In genomic region chr11:40309646-40310045, GRCm38 (mm10) we compare ENCODE assay signal across 20 mouse cellular contexts.
DNase-seq lines count a peak whose midpoint lies in the region; ATAC-seq lines count a peak whose summit lies in the region.
"Had no signal": no experiment of that assay in that cellular context is flagged by ENCODE, and none has a peak within 500 bp of the region (broad histone marks: within the 10 kb centered on the region; RNA-seq: fewer than 3 reads in every experiment).

No protein-coding gene starts in this region.

- H3K36me3 ChIP-seq in hindbrain, embryonic 14.5 days (replicated peaks; ENCODE audit: control insufficient read depth, insufficient read depth) = no peaks in the 10 kb centered on the region
- no peaks in the 10 kb centered on the region for H3K36me3 ChIP-seq in midbrain, embryonic 14.5 days (ENCODE audit: control insufficient read depth, insufficient read depth, low read length)
- H3K36me3 ChIP-seq: limb, embryonic 12.5 days had no signal

- no peak overlapping the region for H3K9ac ChIP-seq in hindbrain, embryonic 14.5 days
- no peak overlapping the region for H3K9ac ChIP-seq in midbrain, embryonic 14.5 days (replicated peaks; ENCODE audit: low read length)
- H3K9ac ChIP-seq: limb, embryonic 12.5 days; liver, embryonic 14.5 days had no signal

- H3K9me3 ChIP-seq in hindbrain, embryonic 14.5 days (ENCODE audit: control insufficient read depth, low read length) = no peaks in the 10 kb centered on the region
- no peaks in the 10 kb centered on the region for H3K9me3 ChIP-seq in midbrain, embryonic 14.5 days (ENCODE audit: control insufficient read depth, low read length)
- H3K9me3 ChIP-seq: limb, embryonic 12.5 days; megakaryocyte, embryonic 14.5 days had no signal

- H3K4me3 ChIP-seq in hindbrain, embryonic 14.5 days (replicated peaks; ENCODE audit: low read length) = no peak overlapping the region
- no peak overlapping the region for H3K4me3 ChIP-seq in midbrain, embryonic 14.5 days (replicated peaks; ENCODE audit: low read depth, low read length)
- H3K4me3 ChIP-seq: layer of hippocampus, adult 2 months; limb, embryonic 12.5 days; megakaryocyte, embryonic 14.5 days had no signal

- no peak overlapping the region for H3K4me2 ChIP-seq in hindbrain, embryonic 14.5 days (replicated peaks)
- no peak overlapping the region for H3K4me2 ChIP-seq in midbrain, embryonic 14.5 days (ENCODE audit: low read length)
- H3K4me2 ChIP-seq: limb, embryonic 12.5 days had no signal

- no peaks in the 10 kb centered on the region for H3K27me3 ChIP-seq in hindbrain, embryonic 14.5 days (ENCODE audit: control insufficient read depth, insufficient read depth, low read length)
- no peaks in the 10 kb centered on the region for H3K27me3 ChIP-seq in midbrain, embryonic 14.5 days (ENCODE audit: control insufficient read depth, insufficient read depth, low read length)
- H3K27me3 ChIP-seq: limb, embryonic 12.5 days; megakaryocyte, embryonic 14.5 days had no signal

- ATAC-seq in hindbrain, embryonic 14.5 days (ENCODE audit: low FRiP score) = peak; percentile 71; the same call in 1 of the 2 replicates
- peak; percentile 83; the same call in 1 of the 2 replicates for ATAC-seq in midbrain, embryonic 14.5 days (ENCODE audit: low FRiP score, low TSS enrichment)
- ATAC-seq in granulocyte monocyte progenitor cell, adult 5-6 weeks (replicated peaks; ENCODE audit: poor library complexity, severe bottlenecking) = no peak
- ATAC-seq: intestine, postnatal 0 days had no signal

- 0 out of 2 replicates have a peak, but pooled peaks cover 5% of the 10 kb centered on the region for H3K4me1 ChIP-seq in hindbrain, embryonic 14.5 days (replicated peaks; ENCODE audit: control insufficient read depth, insufficient read depth, low read length)
- peaks cover 15% of the 10 kb centered on the region for H3K4me1 ChIP-seq in midbrain, embryonic 14.5 days (ENCODE audit: control insufficient read depth, insufficient read depth, low read length)
- H3K4me1 ChIP-seq: limb, embryonic 12.5 days; megakaryocyte, embryonic 14.5 days had no signal

- H3K27ac ChIP-seq in hindbrain, embryonic 14.5 days = no peak overlapping the region
- H3K27ac ChIP-seq in midbrain, embryonic 14.5 days (replicated peaks; ENCODE audit: low read depth, low read length) = 0 out of 2 replicates have a peak overlapping the region, but pooled peaks have one; percentile 5
- H3K27ac ChIP-seq: kidney, postnatal 0 days; layer of hippocampus, adult 2 months; limb, embryonic 12.5 days; liver, embryonic 14.5 days had no signal

- DNase-seq in embryo, embryonic 10 days (ENCODE audit: low spot score) = peak; percentile 7
- DNase-seq in embryo, embryonic 9.5 days (ENCODE audit: extremely low spot score) = no peak
- peak; percentile 14 for DNase-seq in brain, embryonic 18.5 days (ENCODE audit: low read depth, low spot score)
- DNase-seq in hindbrain, embryonic 14.5 days (ENCODE audit: low spot score) = no peak
- DNase-seq in midbrain, embryonic 14.5 days = peak; percentile 76
- DNase-seq in spleen, adult 12 weeks (ENCODE audit: low spot score) = no peak
- DNase-seq in thymus, postnatal 36 days = no peak
- DNase-seq: adrenal gland, postnatal 10 days; cerebellum, postnatal 36 days; heart, postnatal 36 days; lung, postnatal 10 days; right cerebral cortex, postnatal 25 days; thymus, adult 18-20 months had no signal

- WGBS in hindbrain, embryonic 14.5 days = 3% methylated on average over 1 of the region's 1 CpGs
- 8% methylated on average over 1 of the region's 1 CpGs for WGBS in midbrain, embryonic 14.5 days

Comparison
In these comparisons a context has a peak if more than half of its experiments do, and no peak if none do; other contexts are left out.
1. DNase-seq: peak in embryo, embryonic 10 days (single experiment), brain, embryonic 18.5 days (single experiment) and midbrain, embryonic 14.5 days (single experiment); none in embryo, embryonic 9.5 days (single experiment), hindbrain, embryonic 14.5 days (single experiment), spleen, adult 12 weeks (single experiment) and thymus, postnatal 36 days (0 of 2).